Mouse (Mus musculus): ENCODE data around the gene Rcan1. TPM values are rescaled to one million over a fixed set of nuclear protein-coding genes. Genes with fewer than 3 reads are reported as not detected.

Gene Rcan1
- polyA plus RNA-seq, 1 experiment from 2014 or later, result 24.5 TPM

DNA sequence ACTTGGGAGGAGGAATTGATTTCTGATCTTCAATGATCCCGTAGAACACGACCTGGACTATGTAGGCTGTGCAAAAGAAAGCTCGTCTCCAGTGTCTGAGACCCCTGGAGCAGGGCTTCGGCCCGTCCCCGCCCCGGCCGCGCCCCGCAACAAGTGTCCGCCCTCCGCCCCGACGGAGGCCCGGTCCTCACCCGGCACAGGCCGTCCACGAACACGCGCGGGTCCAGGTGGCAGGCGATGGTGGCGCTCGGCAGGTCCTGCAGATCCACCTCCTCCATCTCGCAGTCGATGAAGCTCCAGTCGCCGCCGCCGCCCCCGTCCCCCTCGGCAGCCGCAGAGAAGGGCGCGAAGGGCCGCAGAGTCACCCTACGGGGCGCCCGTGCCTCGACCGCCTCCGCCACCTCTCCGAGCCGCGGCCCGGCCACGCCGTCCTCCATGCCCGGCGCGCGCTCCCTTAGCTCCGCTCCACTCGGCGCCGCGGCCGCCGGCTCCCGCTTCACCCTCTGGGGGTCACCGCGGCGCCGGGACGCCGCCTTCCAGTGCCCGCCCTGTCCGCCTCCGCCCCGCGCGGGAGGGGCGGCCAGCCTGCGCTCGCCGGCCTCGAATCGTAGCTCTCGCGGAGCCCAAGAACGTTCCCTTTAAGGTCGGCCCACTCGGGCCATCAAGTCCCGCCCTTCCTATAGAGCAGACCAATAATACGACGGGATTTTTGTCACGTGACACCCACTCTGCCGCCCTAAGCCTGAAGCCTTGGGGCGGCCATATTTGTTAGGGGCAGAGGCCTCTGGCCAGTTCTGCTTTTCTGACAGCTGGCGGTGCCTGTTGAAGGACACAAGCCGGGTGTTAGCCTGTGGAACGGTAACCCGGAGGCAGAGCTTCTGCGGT lies 4.8 kb downstream of the Rcan1 start:
- WGBS, result under 1% methylated on average over 94 of the region's 94 CpGs
- peak overlapping the region; percentile 19; the same call in 1 of the 2 replicates for H3K27ac ChIP-seq
- H3K36me3 ChIP-seq, result no peaks in the 10 kb centered on the region
- peak overlapping the region; percentile 83 for H3K4me2 ChIP-seq
- peak overlapping the region; percentile 57 for H3K9ac ChIP-seq
- peaks cover 14% of the 10 kb centered on the region for H3K4me1 ChIP-seq
- no peaks in the 10 kb centered on the region for H3K9me3 ChIP-seq
- ATAC-seq (ENCODE audit: insufficient read depth, low FRiP score, low read depth), result peak; percentile 98
- peak overlapping the region; percentile 69 for H3K4me3 ChIP-seq (replicated peaks)
- H3K27me3 ChIP-seq (replicated peaks), result no peaks in the 10 kb centered on the region

- no peaks in the 10 kb centered on the region for H3K9me3 ChIP-seq
- no peaks in the 10 kb centered on the region for H3K36me3 ChIP-seq
- no peak for ATAC-seq (ENCODE audit: insufficient read depth, low FRiP score, low read depth)
- H3K4me1 ChIP-seq, result peaks cover 14% of the 10 kb centered on the region
- peak overlapping the region; percentile 69 for H3K4me3 ChIP-seq (replicated peaks)
- no peak overlapping the region for H3K27ac ChIP-seq
- H3K9ac ChIP-seq, result peak overlapping the region; percentile 57
- 8% methylated on average over 10 of the region's 10 CpGs for WGBS
- no peaks in the 10 kb centered on the region for H3K27me3 ChIP-seq (replicated peaks)
- H3K4me2 ChIP-seq, result peak overlapping the region; percentile 83
These were observed 5.4 kb downstream of the Rcan1 start for GRCm38 (mm10) chr16:92465226-92465625.

DNA sequence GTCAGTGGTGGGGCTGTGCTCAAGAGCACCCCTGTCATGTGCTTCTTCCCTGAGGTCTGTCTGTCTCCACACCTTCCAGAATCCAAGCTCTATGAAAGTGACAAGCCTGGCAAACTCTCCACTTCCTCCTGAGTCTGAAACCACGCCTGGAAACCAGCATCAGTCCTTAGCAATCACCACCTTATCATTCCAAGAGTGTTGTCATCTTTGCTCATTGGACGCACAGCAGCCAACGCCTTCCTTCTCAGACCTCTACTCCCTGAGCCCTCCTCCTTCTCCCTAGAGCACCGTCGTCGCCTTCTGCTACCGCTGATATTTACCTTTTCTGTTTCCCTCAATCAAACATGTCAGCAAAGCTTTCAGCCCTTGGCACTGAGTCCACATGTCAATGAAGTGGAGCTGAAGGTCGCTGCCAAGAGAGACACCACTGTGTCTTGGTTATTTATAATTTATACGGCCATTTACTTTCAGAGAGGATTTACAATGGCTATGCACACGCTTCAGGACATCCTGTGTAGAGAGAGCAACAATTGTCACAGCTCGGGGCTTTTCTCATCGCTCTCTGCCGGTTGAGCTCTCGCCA lies 6.2 kb downstream of the Rcan1 start:
- peak overlapping the region; percentile 83 for H3K4me2 ChIP-seq
- peak; percentile 19; the same call in 1 of the 2 replicates for ATAC-seq (ENCODE audit: insufficient read depth, low FRiP score, low read depth)
- H3K36me3 ChIP-seq, result no peaks in the 10 kb centered on the region
- H3K9me3 ChIP-seq, result no peaks in the 10 kb centered on the region
- 0 out of 2 replicates have a peak overlapping the region, but pooled peaks have one; percentile 57 for H3K9ac ChIP-seq
- H3K4me1 ChIP-seq, result peaks cover 14% of the 10 kb centered on the region
- WGBS, result 37% methylated on average over 14 of the region's 14 CpGs
- peak overlapping the region; percentile 69 for H3K4me3 ChIP-seq (replicated peaks)
- H3K27ac ChIP-seq, result peak overlapping the region; percentile 35; the same call in 1 of the 2 replicates
- no peaks in the 10 kb centered on the region for H3K27me3 ChIP-seq (replicated peaks)

DNA sequence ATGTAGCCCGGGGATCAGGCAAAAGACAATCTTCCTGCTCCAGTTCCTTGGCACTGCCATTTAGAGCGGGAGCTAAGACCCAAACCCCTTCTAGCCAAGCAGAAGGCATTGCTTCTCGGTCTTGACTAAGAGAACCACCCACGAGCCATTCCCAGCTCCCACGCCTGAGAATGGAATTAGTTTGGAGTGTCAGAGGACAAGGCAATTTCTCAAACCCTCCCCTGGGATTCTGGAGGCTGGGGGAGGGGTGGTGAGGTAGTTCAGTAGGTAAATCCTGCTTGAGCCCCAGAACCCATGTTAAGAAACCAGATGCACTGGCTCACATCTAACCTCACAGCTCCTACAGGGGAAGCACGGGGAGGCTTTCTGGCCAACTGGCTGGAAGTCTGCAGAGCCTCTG lies 9.3 kb downstream of the Rcan1 start:
- peaks cover 14% of the 10 kb centered on the region for H3K4me1 ChIP-seq
- H3K9me3 ChIP-seq, result no peaks in the 10 kb centered on the region
- H3K4me2 ChIP-seq, result no peak overlapping the region
- no peaks in the 10 kb centered on the region for H3K36me3 ChIP-seq
- no peak overlapping the region for H3K9ac ChIP-seq
- no peaks in the 10 kb centered on the region for H3K27me3 ChIP-seq (replicated peaks)
- 57% methylated on average over 6 of the region's 6 CpGs for WGBS
- ATAC-seq (ENCODE audit: insufficient read depth, low FRiP score, low read depth), result no peak
- H3K27ac ChIP-seq, result no peak overlapping the region
- no peak overlapping the region for H3K4me3 ChIP-seq (replicated peaks)

GRCm38 (mm10) chr16:92457594-92457993 lies 13.1 kb downstream of the Rcan1 start:
- H3K27ac ChIP-seq, result no peak overlapping the region
- H3K4me3 ChIP-seq (replicated peaks), result no peak overlapping the region
- 23% methylated on average over 7 of the region's 7 CpGs for WGBS
- H3K36me3 ChIP-seq, result no peaks in the 10 kb centered on the region
- no peak overlapping the region for H3K4me2 ChIP-seq
- no peak overlapping the region for H3K9ac ChIP-seq
- peak; percentile 65; the same call in 1 of the 2 replicates for ATAC-seq (ENCODE audit: insufficient read depth, low FRiP score, low read depth)
- H3K27me3 ChIP-seq (replicated peaks), result no peaks in the 10 kb centered on the region
- H3K4me1 ChIP-seq, result no peaks in the 10 kb centered on the region; the same call in 1 of the 2 replicates
- H3K9me3 ChIP-seq, result no peaks in the 10 kb centered on the region

DNA sequence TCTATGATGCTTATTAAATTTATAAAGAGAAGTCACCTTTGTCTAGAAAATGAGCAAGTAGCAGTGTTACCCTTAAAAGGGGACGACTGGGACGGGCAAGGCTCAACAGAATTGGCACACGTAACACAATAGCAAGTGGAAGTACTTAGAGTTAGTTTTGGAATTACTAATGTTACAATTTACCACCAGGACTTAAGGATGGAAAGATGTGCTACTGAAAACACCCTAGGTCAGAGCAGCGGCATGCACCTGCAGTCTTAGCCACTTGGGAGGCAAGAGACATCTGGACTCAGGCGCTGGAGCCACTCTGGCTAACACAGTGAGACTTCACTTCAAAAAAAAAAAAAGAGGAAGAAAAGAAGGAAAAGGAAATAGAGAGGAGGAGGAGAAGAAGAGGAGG lies 14.7 kb downstream of the Rcan1 start:
- no peak overlapping the region for H3K4me2 ChIP-seq
- WGBS, result 84% methylated on average over 5 of the region's 5 CpGs
- H3K4me1 ChIP-seq, result no peaks in the 10 kb centered on the region; the same call in 1 of the 2 replicates
- H3K27ac ChIP-seq, result no peak overlapping the region
- ATAC-seq (ENCODE audit: insufficient read depth, low FRiP score, low read depth), result no peak
- H3K36me3 ChIP-seq, result no peaks in the 10 kb centered on the region
- H3K9me3 ChIP-seq, result no peaks in the 10 kb centered on the region
- H3K27me3 ChIP-seq (replicated peaks), result no peaks in the 10 kb centered on the region
- H3K4me3 ChIP-seq (replicated peaks), result no peak overlapping the region
- no peak overlapping the region for H3K9ac ChIP-seq

DNA sequence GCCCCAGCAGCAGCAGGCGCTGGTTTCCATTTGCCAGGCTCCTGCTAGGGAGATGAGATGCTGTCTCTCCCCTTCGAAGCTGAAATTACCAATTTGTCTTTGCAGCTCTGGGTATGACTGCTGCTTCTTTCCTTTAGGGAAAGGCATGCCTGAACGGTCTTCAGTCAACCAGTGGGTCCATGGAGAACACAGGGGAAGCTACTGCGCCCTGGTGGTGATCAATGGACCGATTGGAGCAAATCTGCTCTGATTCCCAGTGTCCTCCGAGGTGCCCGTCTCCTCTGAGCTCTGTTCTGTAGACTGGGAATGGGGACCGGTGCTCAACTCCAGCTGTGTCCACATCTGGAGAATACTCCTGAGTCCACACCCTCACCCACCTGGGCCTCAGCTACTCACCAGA lies 15.2 kb downstream of the Rcan1 start:
- no peaks in the 10 kb centered on the region for H3K36me3 ChIP-seq
- no peak overlapping the region for H3K9ac ChIP-seq
- no peaks in the 10 kb centered on the region for H3K27me3 ChIP-seq (replicated peaks)
- no peak overlapping the region for H3K4me3 ChIP-seq (replicated peaks)
- no peak overlapping the region for H3K4me2 ChIP-seq
- no peaks in the 10 kb centered on the region for H3K9me3 ChIP-seq
- no peak overlapping the region for H3K27ac ChIP-seq
- no peak for ATAC-seq (ENCODE audit: insufficient read depth, low FRiP score, low read depth)
- WGBS, result 72% methylated on average over 8 of the region's 8 CpGs
- H3K4me1 ChIP-seq, result no peaks in the 10 kb centered on the region; the same call in 1 of the 2 replicates

- H3K9me3 ChIP-seq, result no peaks in the 10 kb centered on the region
- H3K27ac ChIP-seq, result no peak overlapping the region
- H3K4me1 ChIP-seq, result peaks cover 4% of the 10 kb centered on the region; the same call in 1 of the 2 replicates
- no peak overlapping the region for H3K9ac ChIP-seq
- 69% methylated on average over 18 of the region's 18 CpGs for WGBS
- no peak overlapping the region for H3K4me2 ChIP-seq
- ATAC-seq (ENCODE audit: insufficient read depth, low FRiP score, low read depth), result no peak
- H3K36me3 ChIP-seq, result no peaks in the 10 kb centered on the region
- H3K4me3 ChIP-seq (replicated peaks), result no peak overlapping the region
- H3K27me3 ChIP-seq (replicated peaks), result no peaks in the 10 kb centered on the region
These were observed 16.2 kb downstream of the Rcan1 start for GRCm38 (mm10) chr16:92454495-92454894.

GRCm38 (mm10) chr16:92454002-92454401 lies 16.7 kb downstream of the Rcan1 start:
- H3K27me3 ChIP-seq (replicated peaks), result no peaks in the 10 kb centered on the region
- H3K4me3 ChIP-seq (replicated peaks), result no peak overlapping the region
- H3K9me3 ChIP-seq, result no peaks in the 10 kb centered on the region
- no peak overlapping the region for H3K27ac ChIP-seq
- H3K4me1 ChIP-seq, result peaks cover 4% of the 10 kb centered on the region; the same call in 1 of the 2 replicates
- H3K9ac ChIP-seq, result no peak overlapping the region
- H3K36me3 ChIP-seq, result no peaks in the 10 kb centered on the region
- no peak overlapping the region for H3K4me2 ChIP-seq
- WGBS, result 91% methylated on average over 7 of the region's 7 CpGs
- no peak for ATAC-seq (ENCODE audit: insufficient read depth, low FRiP score, low read depth)

DNA sequence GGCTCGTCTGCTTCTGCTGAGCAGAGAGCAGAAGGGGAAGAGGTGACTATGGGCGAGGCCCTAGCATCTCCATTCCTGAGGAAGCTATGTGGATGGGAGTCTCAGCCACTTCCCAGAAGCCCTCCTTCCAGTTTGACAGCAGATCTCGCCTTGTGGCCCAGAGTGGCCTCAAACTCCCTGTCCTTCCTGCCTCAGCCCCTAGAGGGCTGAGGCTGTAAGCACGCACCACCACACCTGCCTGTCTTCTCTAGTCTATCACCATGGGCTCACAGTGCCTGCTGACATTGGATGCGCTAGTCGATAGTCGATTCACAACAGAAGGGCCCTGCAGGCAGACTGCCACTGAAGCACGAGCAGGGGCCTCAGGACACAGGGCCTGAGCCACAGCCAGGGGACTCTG lies 18.1 kb downstream of the Rcan1 start:
- Histone ChIP-seq H3K4me1 (peaks cover 4% of the 10 kb centered on the region; the same call in 1 of the 2 replicates), H3K27ac (no peak overlapping the region), H3K4me3 (replicated peaks) (no peak overlapping the region), H3K27me3 (replicated peaks) (no peaks in the 10 kb centered on the region), H3K9ac (no peak overlapping the region), H3K36me3 (no peaks in the 10 kb centered on the region), H3K9me3 (no peaks in the 10 kb centered on the region), H3K4me2 (no peak overlapping the region)
- 66% methylated on average over 8 of the region's 8 CpGs for WGBS
- no peak for ATAC-seq (ENCODE audit: insufficient read depth, low FRiP score, low read depth)

GRCm38 (mm10) chr16:92451516-92452072 lies 19.1 kb downstream of the Rcan1 start:
- no peak overlapping the region for H3K4me2 ChIP-seq
- H3K4me1 ChIP-seq, result peaks cover 4% of the 10 kb centered on the region; the same call in 1 of the 2 replicates
- H3K9me3 ChIP-seq, result no peaks in the 10 kb centered on the region
- no peak overlapping the region for H3K27ac ChIP-seq
- no peak for ATAC-seq (ENCODE audit: insufficient read depth, low FRiP score, low read depth)
- H3K4me3 ChIP-seq (replicated peaks), result no peak overlapping the region
- no peaks in the 10 kb centered on the region for H3K36me3 ChIP-seq
- H3K27me3 ChIP-seq (replicated peaks), result no peaks in the 10 kb centered on the region
- no peak overlapping the region for H3K9ac ChIP-seq
- 88% methylated on average over 17 of the region's 17 CpGs for WGBS

GRCm38 (mm10) chr16:92450331-92450730 lies 20.3 kb downstream of the Rcan1 start:
- Histone ChIP-seq H3K4me1 (peaks cover 4% of the 10 kb centered on the region; the same call in 1 of the 2 replicates), H3K27me3 (replicated peaks) (no peaks in the 10 kb centered on the region), H3K4me3 (replicated peaks) (no peak overlapping the region), H3K9ac (no peak overlapping the region), H3K27ac (no peak overlapping the region), H3K9me3 (no peaks in the 10 kb centered on the region), H3K4me2 (no peak overlapping the region), H3K36me3 (no peaks in the 10 kb centered on the region)
- WGBS, result 89% methylated on average over 8 of the region's 8 CpGs
- ATAC-seq (ENCODE audit: insufficient read depth, low FRiP score, low read depth), result no peak
